Mouse (Mus musculus): ENCODE data around the gene Rps6ka1. TPM values are rescaled to one million over a fixed set of nuclear protein-coding genes. Genes with fewer than 3 reads are reported as not detected.

The Rps6ka1 gene
- polyA plus RNA-seq, 1 experiment from 2014 or later, result 53.3 TPM

DNA sequence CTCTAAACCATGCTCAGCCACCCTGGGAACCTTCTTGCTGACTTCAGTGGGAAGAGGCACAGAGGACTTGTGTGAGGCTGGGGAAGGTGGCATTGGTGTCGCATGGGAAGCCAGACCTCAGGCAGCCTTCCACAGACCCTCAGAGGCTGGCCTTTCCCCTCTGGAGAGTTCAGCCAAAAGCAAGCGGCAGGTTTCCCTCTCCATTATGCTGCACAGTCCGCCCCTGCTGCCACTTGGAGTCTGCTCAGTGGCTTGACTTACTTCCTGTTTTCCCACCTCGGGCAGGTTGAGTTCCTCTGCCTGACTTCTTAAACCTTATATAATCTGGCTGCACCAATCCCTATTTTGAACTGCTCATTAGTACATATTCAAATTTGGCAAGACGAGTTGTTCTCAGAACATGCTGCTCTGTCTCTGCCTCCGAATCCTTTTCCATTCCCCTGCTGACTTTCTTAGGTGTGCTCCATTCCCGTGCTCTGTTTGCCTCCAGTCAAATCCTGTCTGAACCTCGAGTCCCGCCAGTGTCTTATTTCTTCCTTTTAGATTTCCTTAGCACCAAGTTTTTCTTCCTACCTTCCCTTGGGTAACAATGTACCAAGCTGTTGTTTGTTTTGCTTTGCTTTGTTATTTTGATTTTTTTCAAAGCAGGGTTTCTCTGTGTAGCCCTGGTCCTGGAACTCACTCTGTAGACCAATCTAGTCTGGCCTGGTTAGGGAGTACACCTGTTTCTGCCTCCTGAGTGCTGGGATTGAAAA lies 66.6 kb downstream of the Rps6ka1 start:
- peak overlapping the region; percentile 67 for H3K27ac ChIP-seq
- no peaks in the 10 kb centered on the region for H3K27me3 ChIP-seq (ENCODE audit: low read depth, poor library complexity, severe bottlenecking)

GRCm38 (mm10) chr4:133820166-133820565 lies 67.4 kb downstream of the Rps6ka1 start:
- WGBS, result 46% methylated on average over 4 of the region's 4 CpGs
- Histone ChIP-seq H3K27me3 (ENCODE audit: low read depth, poor library complexity, severe bottlenecking) (no peaks in the 10 kb centered on the region), H3K4me3 (no peak overlapping the region), H3K4me1 (peaks cover 26% of the 10 kb centered on the region), H3K9me3 (replicated peaks) (no peaks in the 10 kb centered on the region), H3K27ac (no peak overlapping the region), H3K36me3 (no peaks in the 10 kb centered on the region)
- no peak for DNase-seq (ENCODE audit: low spot score)

More for the DNA sequence above, 66.6 kb downstream of the Rps6ka1 start:
- no peak for DNase-seq (ENCODE audit: low spot score)
- no peaks in the 10 kb centered on the region for H3K36me3 ChIP-seq
- WGBS, result 60% methylated on average over 9 of the region's 9 CpGs
- peaks cover 18% of the 10 kb centered on the region for H3K4me1 ChIP-seq
- no peaks in the 10 kb centered on the region for H3K9me3 ChIP-seq (replicated peaks)
- no peak overlapping the region for H3K4me3 ChIP-seq

GRCm38 (mm10) chr4:133817356-133817755 lies 70.2 kb downstream of the Rps6ka1 start:
- H3K4me3 ChIP-seq, result no peak overlapping the region
- DNase-seq (ENCODE audit: low spot score), result no peak
- H3K36me3 ChIP-seq, result 0 out of 2 replicates have a peak, but pooled peaks cover 2% of the 10 kb centered on the region
- no peaks in the 10 kb centered on the region for H3K9me3 ChIP-seq (replicated peaks)
- WGBS, result 98% methylated on average over 5 of the region's 5 CpGs
- no peak overlapping the region for H3K27ac ChIP-seq
- no peaks in the 10 kb centered on the region for H3K27me3 ChIP-seq (ENCODE audit: low read depth, poor library complexity, severe bottlenecking)
- peaks cover 37% of the 10 kb centered on the region for H3K4me1 ChIP-seq

GRCm38 (mm10) chr4:133816504-133816875 lies 71.1 kb downstream of the Rps6ka1 start:
- Histone ChIP-seq H3K27ac (peak overlapping the region; percentile 99), H3K4me1 (peaks cover 37% of the 10 kb centered on the region), H3K27me3 (ENCODE audit: low read depth, poor library complexity, severe bottlenecking) (no peaks in the 10 kb centered on the region), H3K4me3 (peak overlapping the region; percentile 24; the same call in 1 of the 2 replicates), H3K36me3 (0 out of 2 replicates have a peak, but pooled peaks cover 2% of the 10 kb centered on the region), H3K9me3 (replicated peaks) (no peaks in the 10 kb centered on the region)
- DNase-seq (ENCODE audit: low spot score), result peak; percentile 47
- 26% methylated on average over 7 of the region's 7 CpGs for WGBS

GRCm38 (mm10) chr4:133815635-133816503 lies 71.7 kb downstream of the Rps6ka1 start:
- Histone ChIP-seq H3K27ac (peak overlapping the region; percentile 99), H3K9me3 (replicated peaks) (no peaks in the 10 kb centered on the region), H3K4me3 (peak overlapping the region; percentile 24; the same call in 1 of the 2 replicates), H3K4me1 (peaks cover 34% of the 10 kb centered on the region), H3K36me3 (0 out of 2 replicates have a peak, but pooled peaks cover 2% of the 10 kb centered on the region), H3K27me3 (ENCODE audit: low read depth, poor library complexity, severe bottlenecking) (no peaks in the 10 kb centered on the region)
- DNase-seq (ENCODE audit: low spot score), result no peak
- WGBS, result 8% methylated on average over 16 of the region's 16 CpGs

DNA sequence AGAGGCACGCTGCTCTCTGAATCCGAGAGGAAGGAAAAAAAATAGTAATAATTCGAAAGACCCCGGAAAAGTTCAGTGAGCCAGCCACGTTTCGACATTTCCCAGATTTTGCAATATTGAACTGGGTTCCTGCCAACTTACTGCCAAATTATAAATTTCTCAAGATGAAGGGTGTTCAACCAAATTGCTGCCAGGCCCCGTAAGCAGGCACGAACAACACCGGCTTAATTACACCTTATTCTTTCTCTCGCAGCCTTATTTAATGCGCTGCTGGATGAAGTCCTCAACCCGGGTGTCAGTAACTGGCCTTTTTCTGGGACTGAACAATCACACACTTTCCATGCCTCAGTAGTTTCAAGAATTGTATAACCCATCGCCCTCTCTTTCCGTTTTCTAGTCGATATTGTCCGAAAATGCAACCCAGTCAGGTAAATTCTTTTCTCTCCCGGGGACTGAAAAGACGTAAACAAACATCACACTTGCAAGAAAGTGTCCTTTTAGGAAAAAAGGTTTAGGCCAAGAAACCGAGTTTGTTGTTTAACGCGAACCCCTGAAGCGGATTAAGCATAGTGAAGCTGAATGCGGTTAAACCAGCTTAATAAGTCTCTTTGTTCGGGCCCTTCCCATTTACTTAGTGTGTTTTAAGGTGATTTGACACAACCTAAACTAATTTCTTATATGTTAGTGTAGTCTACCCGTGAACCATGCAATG lies 72.6 kb downstream of the Rps6ka1 start:
- peak; percentile 44 for DNase-seq (ENCODE audit: low spot score)
- Histone ChIP-seq H3K36me3 (0 out of 2 replicates have a peak, but pooled peaks cover 2% of the 10 kb centered on the region), H3K27me3 (ENCODE audit: low read depth, poor library complexity, severe bottlenecking) (no peaks in the 10 kb centered on the region), H3K4me3 (peak overlapping the region; percentile 68), H3K27ac (peak overlapping the region; percentile 99), H3K4me1 (peaks cover 28% of the 10 kb centered on the region), H3K9me3 (replicated peaks) (no peaks in the 10 kb centered on the region)
- WGBS, result 10% methylated on average over 25 of the region's 25 CpGs

DNA sequence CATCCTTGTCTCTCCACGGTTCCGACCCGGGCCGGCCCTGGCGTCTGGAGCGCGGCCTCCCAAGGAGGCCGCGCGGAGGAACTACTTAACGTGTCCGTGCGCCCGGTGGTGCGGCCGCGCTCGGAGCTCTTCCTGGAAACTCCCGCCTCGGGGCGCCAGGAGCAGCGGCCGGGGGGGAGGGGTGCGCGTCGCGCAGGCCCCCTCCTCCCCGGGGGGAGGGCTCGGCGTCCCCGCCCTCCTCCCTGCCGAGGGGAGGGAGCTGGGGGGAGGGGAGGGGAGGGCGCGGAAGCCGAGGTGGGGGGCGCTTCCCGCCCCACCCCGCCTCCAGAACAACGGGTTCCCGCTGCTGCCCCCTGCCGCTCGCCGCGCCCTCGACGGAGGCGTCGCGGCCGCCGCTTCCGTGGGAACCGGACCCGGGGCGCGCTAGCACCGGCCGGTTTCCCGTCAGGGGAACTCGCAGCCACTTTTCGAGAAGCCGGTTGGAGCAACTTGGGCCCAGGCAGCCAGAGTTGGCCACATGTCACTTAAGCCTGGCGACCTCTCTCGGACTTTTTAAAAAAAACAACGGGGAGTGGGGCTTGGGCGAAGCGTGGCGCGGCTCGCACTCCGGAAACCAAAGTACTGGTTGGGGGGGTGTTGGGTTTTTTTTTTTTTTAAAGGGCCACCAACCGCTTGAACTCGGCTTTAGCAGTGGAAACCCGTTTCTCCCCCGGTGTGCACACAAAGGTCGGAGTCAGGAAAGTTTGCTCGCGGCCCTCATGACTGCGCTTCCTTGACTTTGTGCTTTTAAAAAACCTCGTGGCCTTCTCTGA lies 73.4 kb downstream of the Rps6ka1 start:
- under 1% methylated on average over 68 of the region's 80 CpGs for WGBS
- H3K4me1 ChIP-seq, result peaks cover 28% of the 10 kb centered on the region
- no peaks in the 10 kb centered on the region for H3K27me3 ChIP-seq (ENCODE audit: low read depth, poor library complexity, severe bottlenecking)

GRCm38 (mm10) chr4:133813174-133813991 lies 74.2 kb downstream of the Rps6ka1 start:
- no peaks in the 10 kb centered on the region for H3K27me3 ChIP-seq (ENCODE audit: low read depth, poor library complexity, severe bottlenecking)
- H3K4me3 ChIP-seq, result peak overlapping the region; percentile 68
- H3K27ac ChIP-seq, result peak overlapping the region; percentile 99
- WGBS, result 1% methylated on average over 93 of the region's 101 CpGs
- DNase-seq (ENCODE audit: low spot score), result peak; percentile 93
- peaks cover 28% of the 10 kb centered on the region for H3K4me1 ChIP-seq
- 0 out of 2 replicates have a peak, but pooled peaks cover 2% of the 10 kb centered on the region for H3K36me3 ChIP-seq
- H3K9me3 ChIP-seq (replicated peaks), result no peaks in the 10 kb centered on the region

More for the DNA sequence above, 73.4 kb downstream of the Rps6ka1 start:
- Histone ChIP-seq H3K9me3 (replicated peaks) (no peaks in the 10 kb centered on the region), H3K27ac (peak overlapping the region; percentile 99), H3K36me3 (0 out of 2 replicates have a peak, but pooled peaks cover 2% of the 10 kb centered on the region), H3K4me3 (peak overlapping the region; percentile 68)
- DNase-seq (ENCODE audit: low spot score), result peak; percentile 92

DNA sequence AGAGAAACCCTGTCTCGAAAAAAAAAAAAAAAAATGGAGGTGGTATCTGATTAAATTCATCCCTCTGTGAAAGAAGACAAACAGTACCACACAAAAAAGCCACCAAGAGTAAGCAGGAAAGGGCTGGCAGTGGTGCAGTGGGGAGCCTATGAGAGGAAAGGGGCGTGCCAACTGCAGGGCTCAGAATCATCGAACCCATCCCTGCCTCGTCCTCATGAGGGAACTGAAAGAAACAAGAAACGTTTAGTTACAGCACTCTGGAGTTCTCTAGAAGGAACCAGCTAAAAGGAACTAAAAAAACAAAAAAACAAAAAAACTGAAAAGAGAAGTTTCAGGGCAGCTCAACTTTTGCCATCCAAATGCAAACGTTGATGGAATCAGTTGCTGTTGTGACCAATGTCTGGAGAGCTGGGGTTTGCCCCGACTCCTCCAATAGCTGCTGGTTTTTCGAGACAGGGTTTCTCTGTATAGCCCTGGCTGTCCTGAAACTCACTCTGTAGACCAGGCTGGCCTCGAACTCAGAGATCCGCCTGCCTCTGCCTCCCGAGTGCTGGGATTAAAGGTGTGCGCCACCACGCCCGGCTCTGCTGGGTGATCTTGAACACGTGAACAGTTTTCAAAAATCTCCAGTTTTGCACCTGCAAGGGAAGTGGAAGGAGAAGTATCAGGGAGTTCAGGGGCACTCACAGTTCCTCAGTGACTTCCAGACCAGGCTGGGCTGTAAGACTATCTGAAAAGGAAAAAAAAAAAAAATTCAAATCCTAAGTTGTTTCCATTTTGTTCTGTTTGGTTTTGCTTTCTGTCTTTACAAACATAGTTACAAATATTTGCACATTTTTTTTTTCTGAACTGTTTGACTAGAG lies 83.0 kb downstream of the Rps6ka1 start:
- WGBS, result 83% methylated on average over 15 of the region's 15 CpGs
- H3K36me3 ChIP-seq, result no peaks in the 10 kb centered on the region
- H3K4me3 ChIP-seq, result no peak overlapping the region
- no peaks in the 10 kb centered on the region for H3K9me3 ChIP-seq (replicated peaks)
- no peaks in the 10 kb centered on the region for H3K27me3 ChIP-seq (ENCODE audit: low read depth, poor library complexity, severe bottlenecking)
- H3K4me1 ChIP-seq, result no peaks in the 10 kb centered on the region
- H3K27ac ChIP-seq, result no peak overlapping the region
- DNase-seq (ENCODE audit: low spot score), result no peak

DNA sequence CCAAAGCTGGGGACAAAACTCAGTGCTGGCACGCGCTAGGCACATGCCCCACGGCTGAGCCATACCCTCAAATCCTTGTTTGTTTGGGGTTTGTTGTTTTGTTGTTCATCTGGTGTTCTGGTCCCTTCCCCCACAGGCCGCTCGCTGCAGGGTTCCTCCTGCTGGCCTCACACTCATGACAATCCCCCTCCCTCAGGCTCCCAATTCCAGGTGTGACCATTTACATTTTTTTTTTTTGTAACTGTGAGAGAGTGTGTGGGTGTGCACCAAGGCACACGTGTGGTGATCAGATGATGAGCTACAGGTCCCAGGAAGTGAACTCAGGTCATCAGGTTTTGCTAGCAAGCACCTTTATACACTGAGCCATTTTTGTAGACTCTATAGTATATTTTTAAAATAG lies 87.0 kb downstream of the Rps6ka1 start:
- H3K4me3 ChIP-seq, result no peak overlapping the region
- no peaks in the 10 kb centered on the region for H3K36me3 ChIP-seq
- no peaks in the 10 kb centered on the region for H3K4me1 ChIP-seq
- no peaks in the 10 kb centered on the region for H3K9me3 ChIP-seq (replicated peaks)
- H3K27me3 ChIP-seq (ENCODE audit: low read depth, poor library complexity, severe bottlenecking), result no peaks in the 10 kb centered on the region
- WGBS, result 29% methylated on average over 6 of the region's 6 CpGs
- no peak overlapping the region for H3K27ac ChIP-seq
- no peak for DNase-seq (ENCODE audit: low spot score)
